In genomic region chr1:160060542-160060941, GRCm38 (mm10) we compare ENCODE assay signal across 14 mouse cellular contexts. TPM values are rescaled to one million over a fixed set of nuclear protein-coding genes. Genes with fewer than 3 reads are reported as not detected.
DNase-seq lines count a peak whose midpoint lies in the region; ATAC-seq and TF ChIP-seq lines count a peak whose summit lies in the region.
"Had no signal": no experiment of that assay in that cellular context is flagged by ENCODE, and none has a peak within 500 bp of the region (broad histone marks: within the 10 kb centered on the region; RNA-seq: fewer than 3 reads in every experiment).

No protein-coding gene starts in this region.

- no peak for TF ChIP-seq CTCF in liver, embryonic 14.5 days (IDR thresholded peaks at IDR 0.05; ENCODE audit: low read depth)

- no peaks in the 10 kb centered on the region for H3K27me3 ChIP-seq in heart, embryonic 11.5 days (ENCODE audit: control insufficient read depth, insufficient read depth, low read length)
- no peaks in the 10 kb centered on the region for H3K27me3 ChIP-seq in liver, embryonic 14.5 days (ENCODE audit: control insufficient read depth, insufficient read depth, low read length)
- H3K27me3 ChIP-seq: CH12.LX; megakaryocyte, embryonic 14.5 days had no signal

- no peak overlapping the region for H3K4me3 ChIP-seq in heart, embryonic 11.5 days (ENCODE audit: low read depth, low read length)
- H3K4me3 ChIP-seq in liver, embryonic 14.5 days (ENCODE audit: insufficient read depth in 1 of 2, low read depth in 2 of 2, low read length in 2 of 2), result no peak overlapping the region; a peak in 1 of 4 replicates

- H3K9me3 ChIP-seq in heart, embryonic 11.5 days (replicated peaks; ENCODE audit: control insufficient read depth, low read length), result no peaks in the 10 kb centered on the region
- H3K9me3 ChIP-seq in liver, embryonic 14.5 days (ENCODE audit: control insufficient read depth, low read length), result no peaks in the 10 kb centered on the region
- H3K9me3 ChIP-seq: megakaryocyte, embryonic 14.5 days had no signal

- peak overlapping the region; percentile 2; the same call in 1 of the 2 replicates for H3K4me2 ChIP-seq in heart, embryonic 11.5 days
- H3K4me2 ChIP-seq in liver, embryonic 14.5 days (ENCODE audit: low read depth), result peak overlapping the region; percentile 72

- H3K36me3 ChIP-seq in heart, embryonic 11.5 days (ENCODE audit: control insufficient read depth, insufficient read depth, low read length), result no peaks in the 10 kb centered on the region
- H3K36me3 ChIP-seq in liver, embryonic 14.5 days (replicated peaks; ENCODE audit: control insufficient read depth, insufficient read depth, low read depth), result no peaks in the 10 kb centered on the region; the same call in 1 of the 2 replicates

- 50% methylated on average over 6 of the region's 6 CpGs for WGBS in heart, embryonic 11.5 days (ENCODE audit: insufficient replicate concordance)
- 62% methylated on average over 6 of the region's 6 CpGs for WGBS in liver, embryonic 14.5 days (ENCODE audit: insufficient replicate concordance)

- no peak overlapping the region for H3K9ac ChIP-seq in heart, embryonic 11.5 days (ENCODE audit: low read depth, low read length)
- H3K9ac ChIP-seq in liver, embryonic 14.5 days (replicated peaks), result peak overlapping the region; percentile 49

- no peak for TF ChIP-seq EP300 in liver, embryonic 14.5 days (IDR thresholded peaks at IDR 0.05; ENCODE audit: low read depth)

- DNase-seq in heart, adult 8-10 months (ENCODE audit: low spot score), result no peak
- DNase-seq in brain, adult 2 months (ENCODE audit: low read depth, low spot score), result peak; percentile 15
- DNase-seq in liver, embryonic 14.5 days (ENCODE audit: low read depth in 3 of 3, low spot score in 3 of 3), result no peak
- peak; percentile 23 for DNase-seq in lung, postnatal 14 days
- no peak for DNase-seq in thymus, postnatal 0 days (ENCODE audit: low spot score)
- DNase-seq in embryo, embryonic 11 days, result no peak
- DNase-seq: cerebellum, adult 11 months; gastrocnemius, postnatal 10 days; kidney, postnatal 14 days had no signal

- peak overlapping the region; percentile 50; the same call in 1 of the 2 replicates for H3K27ac ChIP-seq in heart, embryonic 11.5 days (ENCODE audit: low read depth, low read length)
- H3K27ac ChIP-seq in liver, embryonic 14.5 days, result peak overlapping the region; percentile 96

- ATAC-seq in heart, embryonic 11.5 days (replicated peaks; ENCODE audit: insufficient number of reproducible peaks, low FRiP score, low TSS enrichment), result no peak
- ATAC-seq in liver, embryonic 14.5 days (ENCODE audit: insufficient read depth), result no peak
- no peak for ATAC-seq in cerebellum, adult (ENCODE audit: insufficient number of reproducible peaks, low FRiP score, low TSS enrichment)
- ATAC-seq: intestine, postnatal 0 days had no signal

- peaks cover 8% of the 10 kb centered on the region; the same call in 1 of the 2 replicates for H3K4me1 ChIP-seq in heart, embryonic 11.5 days (ENCODE audit: control insufficient read depth, insufficient read depth, low read length)
- peaks cover 52 to 62% of the 10 kb centered on the region in 2 experiments for H3K4me1 ChIP-seq in liver, embryonic 14.5 days (replicated peaks; ENCODE audit: control insufficient read depth in 2 of 2, insufficient read depth in 2 of 2, low read length in 1 of 2)

RNA-seq across cellular contexts. Expression of gene 4930523C07Rik, which starts 16.4 kb away (rescaled TPM):
- polyA plus RNA-seq in heart, embryonic 11.5 days (2014; fragmentation: Nextera tagmentation; extraction: Ambion mirVana), result 13.3 and 15.0 TPM in 2 replicates
- total RNA-seq in heart, adult 8-10 months (2022), result 10 to 100 TPM; 19.6 to 23.7 (median 20.2) TPM
- polyA plus RNA-seq in liver, embryonic 14.5 days (2012; rRNA removed), result 4.8 and 6.5 TPM in 2 replicates
- 18.0 and 28.1 TPM in 2 replicates for polyA plus RNA-seq in liver, embryonic 14.5 days (2014; fragmentation: Nextera tagmentation; extraction: Ambion mirVana)
- polyA plus RNA-seq in thymus, postnatal 0 days (2015; fragmentation: Nextera tagmentation; extraction: Ambion mirVana), result 87.9 and 98.6 TPM in 2 replicates

Comparison
In these comparisons a context has a peak if more than half of its experiments do, and no peak if none do; other contexts are left out.
1. DNase-seq: peak in brain, adult 2 months (single experiment) and lung, postnatal 14 days (single experiment); none in heart, adult 8-10 months (single experiment), liver, embryonic 14.5 days (0 of 3), thymus, postnatal 0 days (single experiment) and embryo, embryonic 11 days (single experiment).